Mouse (Mus musculus) brain, embryonic 14.5 days (tissue): Measurements from ENCODE around the gene S100a7a.

Source experiments
- CTCF ChIP-seq: fragments of 200-500 bp; IDR thresholded peaks from 2 replicates; pipeline ENCODE4 v1.5.1; 2012; ENCODE audit warnings: inconsistent platforms, mild to moderate bottlenecking, moderate library complexity, borderline replicate concordance; ENCODE audit not compliant: insufficient read depth, insufficient read length; ENCODE audit errors: extremely low read depth
- POLR2A ChIP-seq: fragments of 200-500 bp; IDR thresholded peaks from 2 replicates; pipeline ENCODE4 v1.6.1; 2012; ENCODE audit warnings: mild to moderate bottlenecking, inconsistent platforms, borderline replicate concordance; ENCODE audit not compliant: poor library complexity, insufficient read depth, insufficient read length, severe bottlenecking; ENCODE audit errors: extremely low read depth

- TF ChIP-seq CTCF (no peak), POLR2A (no peak)
Measured at GRCm38 (mm10) chr3:90702244-90702643, 48.4 kb downstream of the S100a7a start.
